Mouse (Mus musculus) MEL (cell line): ENCODE measurements around the gene Camkv.

Experiments used
- CTCF ChIP-seq, 3 experiments: IDR thresholded peaks in 2 of 3; conservative IDR thresholded peaks in 1 of 3; 2 replicates each; pipeline ENCODE4 v1.5.1; 2011 to 2012; ENCODE audit warnings: low read length in 3 of 3, low read depth in 2 of 3, mild to moderate bottlenecking in 2 of 3, improper control_type of control experiment in 1 of 3, inconsistent platforms in 1 of 3, mixed read lengths in 1 of 3, moderate library complexity in 1 of 3; ENCODE audit not compliant: control insufficient read depth in 1 of 3, insufficient read depth in 1 of 3, poor library complexity in 1 of 3, severe bottlenecking in 1 of 3
- EP300 ChIP-seq, 2 experiments: IDR thresholded peaks; 2 replicates each; pipeline ENCODE4 v1.6.1; 2011; ENCODE audit warnings: improper control_type of control experiment in 2 of 2, low read length in 2 of 2, low read depth in 1 of 2, mild to moderate bottlenecking in 1 of 2
- MXI1 ChIP-seq: IDR thresholded peaks from 2 replicates; pipeline ENCODE4 v1.6.1; 2011; ENCODE audit warnings: mild to moderate bottlenecking, low read depth, low read length, improper control_type of control experiment
- POLR2A ChIP-seq, 2 experiments: IDR thresholded peaks; 2 replicates each; pipeline ENCODE4 v1.6.1; 2011 to 2012; ENCODE audit warnings: low read length in 2 of 2, mild to moderate bottlenecking in 2 of 2, control low read depth in 1 of 2, improper control_type of control experiment in 1 of 2, low read depth in 1 of 2, moderate library complexity in 1 of 2; ENCODE audit not compliant: control insufficient read depth in 1 of 2, insufficient read depth in 1 of 2, poor library complexity in 1 of 2
- ZNF384 ChIP-seq: IDR thresholded peaks from 2 replicates; pipeline ENCODE4 v1.6.1; 2012; ENCODE audit warnings: low read depth, mild to moderate bottlenecking, inconsistent platforms, low read length, improper control_type of control experiment

DNA sequence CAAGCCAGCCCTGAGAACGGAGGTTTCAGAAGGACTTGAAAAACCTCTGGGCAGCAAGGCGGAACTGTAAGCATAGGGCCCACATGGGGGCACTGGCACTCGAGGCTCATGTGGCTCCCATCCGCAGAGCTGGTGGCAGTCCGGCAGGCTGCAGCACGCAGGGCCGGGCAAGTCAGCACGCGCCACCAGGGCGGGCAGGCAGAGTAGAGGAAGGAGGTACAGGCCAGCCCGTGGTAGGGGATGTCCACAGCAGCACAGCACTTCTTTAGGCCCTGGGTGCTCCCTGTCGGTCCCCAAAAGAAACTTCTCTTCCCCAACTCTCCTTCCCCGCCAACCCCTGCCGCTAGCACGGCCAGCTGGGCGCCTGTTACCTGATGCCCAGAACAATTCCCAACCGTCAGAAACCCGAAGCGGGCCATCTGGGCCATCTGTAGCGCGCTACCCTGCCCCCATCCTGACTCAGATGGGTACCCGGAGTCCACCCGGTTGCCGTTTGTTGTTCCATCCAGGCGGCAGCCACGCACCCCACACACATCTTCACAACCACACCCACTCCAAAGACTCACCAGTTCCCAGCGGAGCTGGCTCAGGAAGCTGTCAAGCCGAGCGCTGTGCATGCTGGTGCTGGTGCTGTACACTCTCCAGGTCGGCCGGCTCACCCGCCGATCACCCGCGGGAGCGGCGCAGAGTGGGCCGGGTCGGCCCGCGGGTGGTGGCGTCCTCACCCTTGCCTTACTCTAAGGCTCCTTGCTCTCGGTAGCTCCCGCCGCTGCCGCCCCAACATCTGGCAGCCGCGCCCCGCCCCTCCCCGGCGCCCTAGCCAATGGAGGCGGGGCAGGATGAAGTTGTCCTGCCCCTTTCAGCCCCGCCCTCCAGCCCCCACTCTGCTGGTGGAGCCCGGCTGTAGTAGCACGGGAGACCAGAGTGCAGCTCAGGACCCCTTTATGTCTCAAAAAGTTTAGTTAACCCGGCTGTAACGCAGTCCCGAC, 50.0 kb downstream of the Camkv start, which contains the start of gene Inka1:
- TF ChIP-seq CTCF (IDR thresholded peaks at IDR 0.05 in 2 of 3, conservative IDR thresholded peaks at IDR 0.05 in 1 of 3; ENCODE audit: control insufficient read depth in 1 of 3, insufficient read depth in 1 of 3, low read depth in 2 of 3, low read length in 3 of 3, poor library complexity in 1 of 3, severe bottlenecking in 1 of 3) (peak in 1 of 3 experiments; percentile 14; a peak in 1 of 6 replicates), POLR2A (IDR thresholded peaks at IDR 0.05; ENCODE audit: control insufficient read depth in 1 of 2, insufficient read depth in 1 of 2, low read depth in 1 of 2, low read length in 2 of 2, poor library complexity in 1 of 2) (peak; percentile 79 to 92), ZNF384 (no peak), EP300 (IDR thresholded peaks at IDR 0.05; ENCODE audit: low read depth in 1 of 2, low read length in 2 of 2) (peak in 1 of 2 experiments; percentile 7; a peak in 2 of 4 replicates), MXI1 (peak; percentile 79)
